Mouse (Mus musculus): ENCODE data around the gene Plekhm2. TPM values are rescaled to one million over a fixed set of nuclear protein-coding genes. Genes with fewer than 3 reads are reported as not detected.

The Plekhm2 gene
- polyA plus RNA-seq, 1 experiment = 24.5 TPM

- H3K4me1 ChIP-seq (ENCODE audit: control insufficient read depth, insufficient read depth, low read length) = no peaks in the 10 kb centered on the region
- TF ChIP-seq POLR2A (IDR thresholded peaks at IDR 0.05; ENCODE audit: borderline replicate concordance, control insufficient read depth, low read depth, low read length) = no peak
- TF ChIP-seq CTCF (IDR thresholded peaks at IDR 0.05; ENCODE audit: control insufficient read depth, insufficient read depth, low read length) = no peak
- WGBS = 69% methylated on average over 8 of the region's 8 CpGs
Measured at GRCm38 (mm10) chr4:141688505-141688904, 23.8 kb upstream of the Plekhm2 start.

GRCm38 (mm10) chr4:141686525-141686924, 21.8 kb upstream of the Plekhm2 start:
- TF ChIP-seq POLR2A (IDR thresholded peaks at IDR 0.05; ENCODE audit: borderline replicate concordance, control insufficient read depth, low read depth, low read length) (no peak), CTCF (IDR thresholded peaks at IDR 0.05; ENCODE audit: control insufficient read depth, insufficient read depth, low read length) (no peak)
- 84% methylated on average over 8 of the region's 8 CpGs for WGBS
- Histone ChIP-seq H3K4me1 (ENCODE audit: control insufficient read depth, insufficient read depth, low read length) (no peaks in the 10 kb centered on the region), H3K27ac (ENCODE audit: control insufficient read depth, insufficient read depth, low read depth, low read length, poor library complexity) (no peak overlapping the region), H3K4me3 (replicated peaks; ENCODE audit: control insufficient read depth, low read depth, low read length) (no peak overlapping the region)

More at GRCm38 (mm10) chr4:141688505-141688904, 23.8 kb upstream of the Plekhm2 start:
- Histone ChIP-seq H3K27ac (ENCODE audit: control insufficient read depth, insufficient read depth, low read depth, low read length, poor library complexity) (no peak overlapping the region), H3K4me3 (replicated peaks; ENCODE audit: control insufficient read depth, low read depth, low read length) (no peak overlapping the region)

- Histone ChIP-seq H3K4me3 (replicated peaks; ENCODE audit: control insufficient read depth, low read depth, low read length) (no peak overlapping the region), H3K27ac (ENCODE audit: control insufficient read depth, insufficient read depth, low read depth, low read length, poor library complexity) (no peak overlapping the region), H3K4me1 (ENCODE audit: control insufficient read depth, insufficient read depth, low read length) (no peaks in the 10 kb centered on the region)
- TF ChIP-seq CTCF (IDR thresholded peaks at IDR 0.05; ENCODE audit: control insufficient read depth, insufficient read depth, low read length) (no peak), POLR2A (IDR thresholded peaks at IDR 0.05; ENCODE audit: borderline replicate concordance, control insufficient read depth, low read depth, low read length) (no peak)
- 88% methylated on average over 3 of the region's 3 CpGs for WGBS
Measured at GRCm38 (mm10) chr4:141686093-141686492, 21.4 kb upstream of the Plekhm2 start.

DNA sequence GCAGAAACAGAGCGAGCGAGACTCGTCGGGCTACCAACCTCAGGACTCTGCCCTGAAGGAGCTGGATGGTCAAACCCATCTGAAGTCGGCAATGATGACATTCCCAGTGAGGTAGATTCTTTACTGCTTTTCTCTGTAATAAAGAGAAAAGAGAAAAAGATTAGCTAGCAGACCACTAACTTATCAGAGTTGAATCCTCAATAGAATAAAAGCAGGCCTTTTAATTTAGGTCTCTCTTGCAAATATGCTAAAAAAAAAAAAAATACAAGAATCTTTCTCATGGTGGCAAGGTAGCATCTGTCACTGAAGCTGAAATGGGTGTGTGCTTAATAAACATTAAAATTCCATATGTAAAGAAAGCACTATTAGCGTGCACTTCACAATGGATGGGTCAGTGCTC, 20.8 kb upstream of the Plekhm2 start, which contains the start of gene Rsc1a1:
Gene Rsc1a1 (minus strand): TSS at position 101 of the 400 bp plus-strand sequence.
- TF ChIP-seq POLR2A (IDR thresholded peaks at IDR 0.05; ENCODE audit: borderline replicate concordance, control insufficient read depth, low read depth, low read length) = no peak
- TF ChIP-seq CTCF (IDR thresholded peaks at IDR 0.05; ENCODE audit: control insufficient read depth, insufficient read depth, low read length) = no peak
- no peak within 1 kb of the TSS for H3K27ac ChIP-seq (ENCODE audit: control insufficient read depth, insufficient read depth, low read depth, low read length, poor library complexity)
- WGBS = 94% methylated on average over 6 of the region's 6 CpGs
- no peak within 1 kb of the TSS for H3K4me3 ChIP-seq (replicated peaks; ENCODE audit: control insufficient read depth, low read depth, low read length)
- H3K4me1 ChIP-seq (ENCODE audit: control insufficient read depth, insufficient read depth, low read length) = no peaks in the 10 kb centered on the region

DNA sequence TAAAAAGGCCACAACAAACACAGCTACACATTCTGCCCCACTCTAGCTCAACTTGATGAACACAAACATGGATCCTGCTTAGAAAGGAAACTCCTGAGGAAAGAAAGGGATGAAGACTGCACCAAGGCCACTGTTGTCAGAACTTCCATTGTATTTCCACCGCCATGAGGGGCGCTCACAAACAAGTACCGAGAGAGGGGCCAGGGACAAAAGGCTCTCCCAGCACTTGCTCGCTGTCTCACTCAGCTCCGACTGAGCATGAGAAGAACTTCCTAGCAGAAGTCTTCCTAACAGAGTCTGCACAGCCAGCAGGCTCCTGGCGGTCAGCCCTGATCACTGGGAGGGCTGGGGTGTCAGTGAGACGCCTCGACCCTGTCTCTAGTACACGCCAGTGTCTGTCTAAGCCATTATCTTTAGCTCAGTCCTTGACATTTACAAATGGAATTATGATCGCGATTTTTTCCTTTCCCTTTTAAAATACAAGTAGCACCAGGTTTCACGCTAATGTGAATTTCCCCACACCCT, 18.1 kb upstream of the Plekhm2 start:
- Histone ChIP-seq H3K4me3 (replicated peaks; ENCODE audit: control insufficient read depth, low read depth, low read length) (no peak overlapping the region), H3K27ac (ENCODE audit: control insufficient read depth, insufficient read depth, low read depth, low read length, poor library complexity) (no peak overlapping the region), H3K4me1 (ENCODE audit: control insufficient read depth, insufficient read depth, low read length) (no peaks in the 10 kb centered on the region)
- TF ChIP-seq POLR2A (IDR thresholded peaks at IDR 0.05; ENCODE audit: borderline replicate concordance, control insufficient read depth, low read depth, low read length) (no peak), CTCF (IDR thresholded peaks at IDR 0.05; ENCODE audit: control insufficient read depth, insufficient read depth, low read length) (no peak)
- WGBS = 89% methylated on average over 12 of the region's 12 CpGs

DNA sequence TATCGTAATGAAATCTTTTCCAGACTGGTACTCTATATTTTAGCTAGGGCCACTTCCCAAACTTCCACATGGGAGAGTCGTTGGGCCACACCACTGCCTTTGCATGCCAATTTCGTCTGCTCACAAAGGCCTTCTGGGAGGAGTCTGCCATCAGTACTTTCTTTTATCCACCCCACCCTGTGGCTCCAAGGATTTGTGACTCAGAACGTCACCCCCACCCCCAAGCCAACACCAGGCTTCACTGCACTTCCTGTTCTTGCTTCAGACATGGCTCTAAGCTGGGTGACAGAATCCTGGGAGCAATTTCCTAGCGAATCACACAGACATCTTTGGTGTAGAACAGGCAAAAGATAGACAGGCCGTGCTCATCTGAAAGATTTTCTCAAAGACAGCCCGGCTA, 17.1 kb upstream of the Plekhm2 start:
- H3K27ac ChIP-seq (ENCODE audit: control insufficient read depth, insufficient read depth, low read depth, low read length, poor library complexity) = no peak overlapping the region
- no peak for TF ChIP-seq CTCF (IDR thresholded peaks at IDR 0.05; ENCODE audit: control insufficient read depth, insufficient read depth, low read length)
- no peak for TF ChIP-seq POLR2A (IDR thresholded peaks at IDR 0.05; ENCODE audit: borderline replicate concordance, control insufficient read depth, low read depth, low read length)
- H3K4me1 ChIP-seq (ENCODE audit: control insufficient read depth, insufficient read depth, low read length) = no peaks in the 10 kb centered on the region
- WGBS = 75% methylated on average over 7 of the region's 7 CpGs
- no peak overlapping the region for H3K4me3 ChIP-seq (replicated peaks; ENCODE audit: control insufficient read depth, low read depth, low read length)

DNA sequence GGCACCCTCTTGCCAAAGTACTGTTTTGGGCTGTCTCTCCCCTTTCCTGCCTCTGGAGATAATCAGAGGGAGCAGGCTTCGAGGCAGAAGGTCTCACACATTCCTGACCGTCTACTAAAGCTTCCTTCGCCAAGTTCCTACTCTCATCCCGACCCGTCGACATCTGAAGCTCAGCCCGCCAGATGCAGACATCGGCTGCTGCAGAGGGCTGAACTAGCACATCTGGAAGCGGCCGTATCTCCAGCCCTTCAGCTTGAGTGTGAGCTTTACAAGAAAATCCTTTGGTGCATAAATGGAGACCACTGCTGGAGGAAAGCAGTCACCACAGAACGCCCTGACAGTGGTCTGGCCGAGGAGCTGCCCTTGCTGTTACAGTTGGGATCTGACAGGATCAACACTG, 16.2 kb upstream of the Plekhm2 start:
- no peak overlapping the region for H3K4me3 ChIP-seq (replicated peaks; ENCODE audit: control insufficient read depth, low read depth, low read length)
- no peak for TF ChIP-seq POLR2A (IDR thresholded peaks at IDR 0.05; ENCODE audit: borderline replicate concordance, control insufficient read depth, low read depth, low read length)
- no peak for TF ChIP-seq CTCF (IDR thresholded peaks at IDR 0.05; ENCODE audit: control insufficient read depth, insufficient read depth, low read length)
- no peak overlapping the region for H3K27ac ChIP-seq (ENCODE audit: control insufficient read depth, insufficient read depth, low read depth, low read length, poor library complexity)
- H3K4me1 ChIP-seq (ENCODE audit: control insufficient read depth, insufficient read depth, low read length) = no peaks in the 10 kb centered on the region
- WGBS = 90% methylated on average over 12 of the region's 12 CpGs

- no peak overlapping the region for H3K27ac ChIP-seq (ENCODE audit: control insufficient read depth, insufficient read depth, low read depth, low read length, poor library complexity)
- 81% methylated on average over 2 of the region's 2 CpGs for WGBS
- no peaks in the 10 kb centered on the region for H3K4me1 ChIP-seq (ENCODE audit: control insufficient read depth, insufficient read depth, low read length)
- H3K4me3 ChIP-seq (replicated peaks; ENCODE audit: control insufficient read depth, low read depth, low read length) = no peak overlapping the region
- TF ChIP-seq CTCF (IDR thresholded peaks at IDR 0.05; ENCODE audit: control insufficient read depth, insufficient read depth, low read length) = no peak
- TF ChIP-seq POLR2A (IDR thresholded peaks at IDR 0.05; ENCODE audit: borderline replicate concordance, control insufficient read depth, low read depth, low read length) = no peak
Measured at GRCm38 (mm10) chr4:141679016-141679415, 14.3 kb upstream of the Plekhm2 start.
